Mouse (Mus musculus): ENCODE results near the gene Sh3bp4. TPM values are rescaled to one million over a fixed set of nuclear protein-coding genes. Genes with fewer than 3 reads are reported as not detected.

Gene Sh3bp4
- polyA plus RNA-seq (2015; fragmentation: Nextera tagmentation; extraction: Ambion mirVana): 6.4 and 6.6 TPM in 2 replicates

DNA sequence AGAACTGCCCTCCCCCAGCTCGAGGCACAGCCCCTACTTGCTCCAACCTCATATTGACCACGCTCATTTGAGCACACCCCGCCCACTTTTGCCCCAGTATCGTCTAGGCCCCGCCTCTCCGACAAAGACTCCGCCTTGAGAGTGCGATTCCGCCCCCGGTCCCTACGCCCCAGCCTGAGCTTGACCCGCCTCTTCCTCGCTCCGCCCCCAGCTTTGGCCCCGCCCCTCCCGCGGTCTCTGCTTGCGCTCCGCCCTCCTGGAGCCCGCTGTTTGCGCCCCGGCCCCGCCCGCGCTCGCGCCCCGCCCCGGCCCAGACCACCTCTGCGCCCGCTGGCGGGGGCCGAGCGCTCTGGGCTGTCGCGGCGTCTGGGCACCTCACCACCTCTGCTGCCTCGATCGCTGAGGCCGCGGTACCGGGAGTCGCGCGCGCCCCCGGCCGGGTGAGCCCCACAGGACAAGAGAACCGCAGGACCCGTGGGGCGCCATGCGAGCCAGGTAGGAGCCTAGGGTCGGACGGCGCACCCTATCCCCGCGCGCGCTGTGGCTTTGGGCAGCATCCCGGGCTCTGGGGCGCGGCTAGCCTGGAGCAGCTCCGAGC lies at the start of gene Sh3bp4:
Gene Sh3bp4 (plus strand): TSS at position 313 of the 598 bp plus-strand sequence.

